In the genomic region with DNA sequence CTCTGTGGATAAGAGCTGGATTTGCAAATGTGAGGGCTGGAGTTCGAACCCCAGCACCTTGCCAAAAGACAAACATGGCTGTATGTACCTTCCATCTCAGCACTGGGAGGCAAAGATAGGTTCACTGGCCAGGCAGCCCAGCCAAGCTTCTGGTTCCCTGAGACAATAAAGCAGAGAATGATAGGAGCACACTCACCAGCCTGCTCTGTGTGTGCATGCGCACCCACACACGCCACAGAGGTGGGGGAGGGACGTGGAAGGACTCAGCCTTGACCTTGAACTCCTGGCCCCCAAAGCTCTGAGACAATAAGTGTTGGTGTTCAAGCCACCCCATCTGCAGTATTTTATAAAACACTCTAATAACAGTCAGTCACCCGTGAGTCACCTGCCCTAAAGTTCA, we compare ENCODE assay signal across 23 mouse cellular contexts.
"Had no signal": no experiment of that assay in that cellular context is flagged by ENCODE, and none has a peak within 500 bp of the region (broad histone marks: within the 10 kb centered on the region; RNA-seq: fewer than 3 reads in every experiment).

No protein-coding gene starts in this region.

- H3K27ac ChIP-seq: hindbrain, embryonic 13.5 days; hindbrain, embryonic 15.5 days; hindbrain, postnatal 0 days; kidney, embryonic 15.5 days; kidney, postnatal 0 days; limb, embryonic 13.5 days; limb, embryonic 15.5 days; liver, embryonic 12.5 days; liver, embryonic 14.5 days had no signal

- H3K4me3 ChIP-seq: heart, embryonic 12.5 days; hindbrain, embryonic 13.5 days; hindbrain, embryonic 15.5 days; kidney, embryonic 15.5 days; limb, embryonic 13.5 days; limb, embryonic 15.5 days; liver, embryonic 12.5 days had no signal

- H3K27me3 ChIP-seq: hindbrain, embryonic 13.5 days; hindbrain, embryonic 15.5 days; limb, embryonic 15.5 days; liver, embryonic 12.5 days had no signal

- H3K36me3 ChIP-seq: heart, embryonic 12.5 days; hindbrain, embryonic 13.5 days; hindbrain, embryonic 15.5 days; kidney, embryonic 15.5 days; limb, embryonic 13.5 days; limb, embryonic 15.5 days; liver, embryonic 12.5 days had no signal

- H3K9me3 ChIP-seq: heart, embryonic 12.5 days; hindbrain, embryonic 13.5 days; hindbrain, embryonic 15.5 days; kidney, embryonic 15.5 days; limb, embryonic 13.5 days; limb, embryonic 15.5 days; liver, embryonic 12.5 days had no signal

- H3K9ac ChIP-seq: heart, embryonic 12.5 days; hindbrain, embryonic 13.5 days; hindbrain, embryonic 15.5 days; kidney, embryonic 15.5 days; limb, embryonic 13.5 days; limb, embryonic 15.5 days; liver, embryonic 12.5 days; liver, embryonic 14.5 days had no signal

- ATAC-seq: hindbrain, postnatal 0 days; intestine, embryonic 16.5 days; liver, embryonic 12.5 days had no signal

- H3K4me2 ChIP-seq: heart, embryonic 12.5 days; hindbrain, embryonic 13.5 days; hindbrain, embryonic 15.5 days; kidney, embryonic 15.5 days; limb, embryonic 13.5 days; limb, embryonic 15.5 days; liver, embryonic 12.5 days had no signal

- H3K4me1 ChIP-seq: liver, embryonic 12.5 days had no signal

- DNase-seq: gastrocnemius, postnatal 14 days; gastrocnemius, postnatal 36 days; heart, adult 18-20 months; heart, postnatal 10 days; kidney, adult 11 months; kidney, adult 2 months; kidney, adult 9 months; kidney, postnatal 14 days; kidney, postnatal 36 days; layer of hippocampus, adult 9-11 months; layer of hippocampus, postnatal 36 days; left cerebral cortex, postnatal 4 days had no signal
